Mouse (Mus musculus): ENCODE data around the gene Ahcyl2. TPM values are rescaled to one million over a fixed set of nuclear protein-coding genes. Genes with fewer than 3 reads are reported as not detected.

The Ahcyl2 gene
- polyA plus RNA-seq, 1 experiment: 32.6 TPM

GRCm38 (mm10) chr6:29923501-29923900 lies 155.7 kb downstream of the Ahcyl2 start:
- no peak for TF ChIP-seq POLR2A (IDR thresholded peaks at IDR 0.05; ENCODE audit: borderline replicate concordance, extremely low read depth, insufficient read depth, insufficient read length, poor library complexity, severe bottlenecking)
- TF ChIP-seq CTCF (IDR thresholded peaks at IDR 0.05; ENCODE audit: borderline replicate concordance, extremely low read depth, insufficient read depth, insufficient read length): no peak

GRCm38 (mm10) chr6:29925594-29926219 lies 157.9 kb downstream of the Ahcyl2 start:
- no peak for DNase-seq (ENCODE audit: low read depth)

More at GRCm38 (mm10) chr6:29923501-29923900, 155.7 kb downstream of the Ahcyl2 start:
- DNase-seq (ENCODE audit: low read depth): no peak

GRCm38 (mm10) chr6:29930087-29930486 lies 162.3 kb downstream of the Ahcyl2 start:
- TF ChIP-seq POLR2A (IDR thresholded peaks at IDR 0.05; ENCODE audit: borderline replicate concordance, extremely low read depth, insufficient read depth, insufficient read length, poor library complexity, severe bottlenecking): no peak
- DNase-seq (ENCODE audit: low read depth): no peak

More at GRCm38 (mm10) chr6:29925594-29926219, 157.9 kb downstream of the Ahcyl2 start:
- no peak for TF ChIP-seq CTCF (IDR thresholded peaks at IDR 0.05; ENCODE audit: borderline replicate concordance, extremely low read depth, insufficient read depth, insufficient read length)
- TF ChIP-seq POLR2A (IDR thresholded peaks at IDR 0.05; ENCODE audit: borderline replicate concordance, extremely low read depth, insufficient read depth, insufficient read length, poor library complexity, severe bottlenecking): no peak

- DNase-seq (ENCODE audit: low read depth): no peak
- no peak for TF ChIP-seq CTCF (IDR thresholded peaks at IDR 0.05; ENCODE audit: borderline replicate concordance, extremely low read depth, insufficient read depth, insufficient read length)
- no peak for TF ChIP-seq POLR2A (IDR thresholded peaks at IDR 0.05; ENCODE audit: borderline replicate concordance, extremely low read depth, insufficient read depth, insufficient read length, poor library complexity, severe bottlenecking)
Measured at GRCm38 (mm10) chr6:29930665-29931064, 162.9 kb downstream of the Ahcyl2 start.

GRCm38 (mm10) chr6:29931181-29931580 lies 163.4 kb downstream of the Ahcyl2 start:
- DNase-seq (ENCODE audit: low read depth): no peak
- TF ChIP-seq CTCF (IDR thresholded peaks at IDR 0.05; ENCODE audit: borderline replicate concordance, extremely low read depth, insufficient read depth, insufficient read length) (no peak), POLR2A (IDR thresholded peaks at IDR 0.05; ENCODE audit: borderline replicate concordance, extremely low read depth, insufficient read depth, insufficient read length, poor library complexity, severe bottlenecking) (no peak)

- peak; percentile 19 for DNase-seq (ENCODE audit: low read depth)
- TF ChIP-seq POLR2A (IDR thresholded peaks at IDR 0.05; ENCODE audit: borderline replicate concordance, extremely low read depth, insufficient read depth, insufficient read length, poor library complexity, severe bottlenecking) (no peak), CTCF (IDR thresholded peaks at IDR 0.05; ENCODE audit: borderline replicate concordance, extremely low read depth, insufficient read depth, insufficient read length) (no peak)
Measured at GRCm38 (mm10) chr6:29935741-29936140, 167.9 kb downstream of the Ahcyl2 start.

- TF ChIP-seq CTCF (IDR thresholded peaks at IDR 0.05; ENCODE audit: borderline replicate concordance, extremely low read depth, insufficient read depth, insufficient read length): no peak
- no peak for TF ChIP-seq POLR2A (IDR thresholded peaks at IDR 0.05; ENCODE audit: borderline replicate concordance, extremely low read depth, insufficient read depth, insufficient read length, poor library complexity, severe bottlenecking)
- no peak for DNase-seq (ENCODE audit: low read depth)
Measured at GRCm38 (mm10) chr6:29940428-29940827, 172.6 kb downstream of the Ahcyl2 start.

- no peak for TF ChIP-seq POLR2A (IDR thresholded peaks at IDR 0.05; ENCODE audit: borderline replicate concordance, extremely low read depth, insufficient read depth, insufficient read length, poor library complexity, severe bottlenecking)
- DNase-seq (ENCODE audit: low read depth): no peak
Measured at GRCm38 (mm10) chr6:29941036-29941435, 173.2 kb downstream of the Ahcyl2 start.

GRCm38 (mm10) chr6:29944465-29944864 lies 176.7 kb downstream of the Ahcyl2 start:
- TF ChIP-seq POLR2A (IDR thresholded peaks at IDR 0.05; ENCODE audit: borderline replicate concordance, extremely low read depth, insufficient read depth, insufficient read length, poor library complexity, severe bottlenecking) (no peak), CTCF (IDR thresholded peaks at IDR 0.05; ENCODE audit: borderline replicate concordance, extremely low read depth, insufficient read depth, insufficient read length) (no peak)
- peak; percentile 84 for DNase-seq (ENCODE audit: low read depth)

GRCm38 (mm10) chr6:29946568-29946967 lies 178.8 kb downstream of the Ahcyl2 start:
- TF ChIP-seq POLR2A (IDR thresholded peaks at IDR 0.05; ENCODE audit: borderline replicate concordance, extremely low read depth, insufficient read depth, insufficient read length, poor library complexity, severe bottlenecking) (no peak), CTCF (IDR thresholded peaks at IDR 0.05; ENCODE audit: borderline replicate concordance, extremely low read depth, insufficient read depth, insufficient read length) (no peak)
- peak; percentile 46 for DNase-seq (ENCODE audit: low read depth)

- TF ChIP-seq CTCF (IDR thresholded peaks at IDR 0.05; ENCODE audit: borderline replicate concordance, extremely low read depth, insufficient read depth, insufficient read length): no peak
- no peak for TF ChIP-seq POLR2A (IDR thresholded peaks at IDR 0.05; ENCODE audit: borderline replicate concordance, extremely low read depth, insufficient read depth, insufficient read length, poor library complexity, severe bottlenecking)
- DNase-seq (ENCODE audit: low read depth): no peak
Measured at GRCm38 (mm10) chr6:29947823-29948222, 180.0 kb downstream of the Ahcyl2 start.

GRCm38 (mm10) chr6:29956749-29957148 lies 188.9 kb downstream of the Ahcyl2 start:
- DNase-seq (ENCODE audit: low read depth): no peak
- TF ChIP-seq POLR2A (IDR thresholded peaks at IDR 0.05; ENCODE audit: borderline replicate concordance, extremely low read depth, insufficient read depth, insufficient read length, poor library complexity, severe bottlenecking) (no peak), CTCF (IDR thresholded peaks at IDR 0.05; ENCODE audit: borderline replicate concordance, extremely low read depth, insufficient read depth, insufficient read length) (no peak)
